Mouse (Mus musculus) liver, embryonic 16.5 days (tissue): ENCODE results near the gene Kat6b. TPM values are rescaled to one million over a fixed set of nuclear protein-coding genes. Genes with fewer than 3 reads are reported as not detected.
"Not testable (repeated sequence)": the region's sequence is repeated elsewhere in the genome, so short reads cannot be mapped to it uniquely, and the experiment has no call there.

Experiments
- ATAC-seq: fragments of 200-750 bp; cut with Nextera tagmentation; 2 replicates; pipeline ENCODE4 v1.8.0; 2017; ENCODE audit warnings: low read depth, mild to moderate bottlenecking, moderate number of reproducible peaks, moderate library complexity
- H3K27ac ChIP-seq: fragments of 300-500 bp; sonication (generic); 2 replicates; pipeline ENCODE4 v1.5.1; 2014; ENCODE audit warnings: mild to moderate bottlenecking, low read length
- H3K27me3 ChIP-seq: fragments of 300-500 bp; sonication (generic); 2 replicates; pipeline ENCODE4 v1.6.1; 2014; ENCODE audit warnings: low read depth, low read length, mixed read lengths; ENCODE audit not compliant: control insufficient read depth, insufficient read depth
- H3K36me3 ChIP-seq: fragments of 300-500 bp; sonication (generic); 2 replicates; pipeline ENCODE4 v1.6.1; 2014; ENCODE audit warnings: mild to moderate bottlenecking; ENCODE audit not compliant: control insufficient read depth, insufficient read depth
- H3K4me1 ChIP-seq: fragments of 300-500 bp; sonication (generic); 2 replicates; pipeline ENCODE4 v1.6.1; 2014; ENCODE audit warnings: low read depth, low read length, mixed read lengths; ENCODE audit not compliant: control insufficient read depth
- H3K4me2 ChIP-seq: fragments of 300-500 bp; sonication (generic); 2 replicates; pipeline ENCODE4 v1.6.1; 2014; ENCODE audit warnings: low read depth, low read length, mixed read lengths
- H3K4me3 ChIP-seq: fragments of 300-500 bp; sonication (generic); 2 replicates; pipeline ENCODE4 v1.5.1; 2014; ENCODE audit warnings: low read depth, mild to moderate bottlenecking, low read length
- H3K9ac ChIP-seq: fragments of 300-500 bp; sonication (generic); 2 replicates; pipeline ENCODE4 v1.6.1; 2014; ENCODE audit warnings: low read depth, low read length
- H3K9me3 ChIP-seq: fragments of 300-500 bp; sonication (generic); replicated peaks from 2 replicates; pipeline ENCODE4 v1.6.1; 2016; ENCODE audit warnings: low read length; ENCODE audit not compliant: control insufficient read depth
- WGBS: fragments of 180-500 bp; shearing (Covaris S2); extraction: QIAGEN DNeasy Blood & Tissue Kit; methylation state at CpG from one replicate; pipeline ENCODE4 v1.1.7; 2014; ENCODE audit not compliant: insufficient replicate concordance; 5-methylcytosine and 5-hydroxymethylcytosine counted together
- polyA plus RNA-seq: library from polyadenylated mRNA; unstranded; fragments of >200 nt; fragmentation: Nextera tagmentation; extraction: Ambion mirVana; gene quantifications from 2 replicates; pipeline ENCODE4 v1.2.1, GENCODE M21; 2015

Gene Kat6b
- polyA plus RNA-seq, 1 experiment from 2014 or later: 1.7 TPM

DNA sequence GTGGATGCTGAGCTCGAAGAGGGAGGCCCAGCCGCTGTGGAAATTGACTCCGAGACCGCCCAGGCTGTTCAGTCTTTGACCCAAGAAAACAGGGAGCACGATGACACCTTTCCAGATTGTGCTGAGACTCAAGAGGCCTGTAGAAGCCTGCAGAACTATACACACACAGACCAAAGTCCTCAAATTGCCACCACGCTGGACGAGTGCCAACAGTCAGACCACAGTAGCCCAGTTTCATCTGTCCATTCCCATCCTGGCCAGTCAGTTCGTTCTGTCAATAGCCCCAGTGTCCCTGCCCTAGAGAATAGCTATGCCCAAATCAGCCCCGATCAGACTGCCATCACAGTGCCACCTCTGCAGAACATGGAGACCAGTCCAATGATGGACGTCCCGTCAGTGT lies 188.0 kb downstream of the Kat6b start:
- ATAC-seq: 0 out of 2 replicates have a peak, but pooled peaks have one; percentile 32
- 77% methylated on average over 11 of the region's 11 CpGs for whole genome bisulfite sequencing
- H3K9me3 ChIP-seq: no peaks in the 10 kb centered on the region
- no peak overlapping the region for H3K27ac ChIP-seq
- H3K4me2 ChIP-seq: no peak overlapping the region
- H3K36me3 ChIP-seq: no peaks in the 10 kb centered on the region
- H3K27me3 ChIP-seq: no peaks in the 10 kb centered on the region
- peaks cover 2% of the 10 kb centered on the region; the same call in 1 of the 2 replicates for H3K4me1 ChIP-seq
- H3K9ac ChIP-seq: no peak overlapping the region
- no peak overlapping the region for H3K4me3 ChIP-seq

GRCm38 (mm10) chr14:21669633-21670421 lies 188.6 kb downstream of the Kat6b start:
- no peaks in the 10 kb centered on the region for H3K9me3 ChIP-seq
- H3K4me2 ChIP-seq: no peak overlapping the region
- no peaks in the 10 kb centered on the region for H3K27me3 ChIP-seq
- ATAC-seq: peak; percentile 67
- H3K36me3 ChIP-seq: no peaks in the 10 kb centered on the region
- no peak overlapping the region for H3K9ac ChIP-seq
- no peak overlapping the region for H3K27ac ChIP-seq
- H3K4me1 ChIP-seq: peaks cover 2% of the 10 kb centered on the region; the same call in 1 of the 2 replicates
- no peak overlapping the region for H3K4me3 ChIP-seq
- 72% methylated on average over 11 of the region's 11 CpGs for WGBS

DNA sequence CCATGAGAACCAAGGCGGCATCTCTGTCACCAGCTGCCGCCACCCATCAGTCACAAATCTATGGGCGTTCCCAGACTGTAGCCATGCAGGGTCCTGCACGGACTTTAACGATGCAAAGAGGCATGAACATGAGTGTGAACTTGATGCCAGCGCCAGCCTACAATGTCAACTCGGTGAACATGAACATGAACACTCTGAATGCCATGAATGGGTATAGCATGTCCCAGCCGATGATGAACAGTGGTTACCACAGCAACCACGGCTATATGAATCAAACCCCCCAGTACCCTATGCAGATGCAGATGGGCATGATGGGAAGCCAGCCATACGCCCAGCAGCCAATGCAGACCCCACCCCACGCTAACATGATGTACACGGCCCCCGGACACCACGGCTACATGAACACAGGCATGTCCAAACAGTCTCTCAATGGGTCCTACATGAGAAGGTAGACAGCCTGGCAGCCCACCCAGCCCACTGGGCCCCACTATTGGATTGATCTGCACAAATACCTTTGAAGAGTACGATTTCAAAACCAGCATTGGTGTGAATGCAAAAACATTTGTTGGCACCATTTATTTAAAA lies 189.3 kb downstream of the Kat6b start:
- H3K36me3 ChIP-seq, H3K27ac ChIP-seq, ATAC-seq, H3K4me3 ChIP-seq, H3K9ac ChIP-seq, H3K4me2 ChIP-seq, H3K4me1 ChIP-seq, H3K27me3 ChIP-seq, H3K9me3 ChIP-seq: not testable (repeated sequence)
- 80% methylated on average over 15 of the region's 15 CpGs for WGBS

DNA sequence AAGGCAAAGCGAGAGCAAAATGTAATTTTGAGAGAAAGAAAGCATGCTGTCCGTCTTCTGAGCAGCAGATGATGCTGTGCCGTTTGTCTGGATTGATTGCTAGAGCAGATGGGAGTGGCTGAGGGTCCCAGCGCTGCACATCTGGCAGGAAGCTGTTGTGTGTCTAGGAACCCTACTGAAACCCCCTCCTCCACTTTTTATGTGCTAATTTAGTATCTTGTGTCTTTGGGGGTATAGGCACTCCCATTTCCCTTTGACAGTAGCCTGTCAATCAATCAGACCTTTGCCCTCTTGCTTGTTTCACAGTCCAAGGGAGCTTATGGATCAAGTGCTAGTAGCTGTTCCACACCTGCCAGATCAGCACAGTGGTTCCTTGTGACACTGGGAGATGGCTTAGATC lies 191.9 kb downstream of the Kat6b start:
- H3K4me2 ChIP-seq: no peak overlapping the region
- no peaks in the 10 kb centered on the region for H3K27me3 ChIP-seq
- H3K9ac ChIP-seq: no peak overlapping the region
- WGBS: 65% methylated on average over 4 of the region's 4 CpGs
- H3K4me3 ChIP-seq: no peak overlapping the region
- no peak for ATAC-seq
- H3K9me3 ChIP-seq: no peaks in the 10 kb centered on the region
- H3K36me3 ChIP-seq: no peaks in the 10 kb centered on the region
- H3K4me1 ChIP-seq: peaks cover 2% of the 10 kb centered on the region; the same call in 1 of the 2 replicates
- H3K27ac ChIP-seq: no peak overlapping the region

GRCm38 (mm10) chr14:21674471-21674870 lies 193.2 kb downstream of the Kat6b start:
- peaks cover 2% of the 10 kb centered on the region; the same call in 1 of the 2 replicates for H3K4me1 ChIP-seq
- no peak for ATAC-seq
- 41% methylated on average over 5 of the region's 5 CpGs for WGBS

GRCm38 (mm10) chr14:21676223-21676622 lies 195.0 kb downstream of the Kat6b start:
- H3K27me3 ChIP-seq: no peaks in the 10 kb centered on the region
- H3K36me3 ChIP-seq: no peaks in the 10 kb centered on the region
- H3K4me2 ChIP-seq: no peak overlapping the region
- H3K4me3 ChIP-seq: no peak overlapping the region
- no peak overlapping the region for H3K9ac ChIP-seq
- WGBS: 68% methylated on average over 2 of the region's 2 CpGs
- ATAC-seq: no peak
- no peak overlapping the region for H3K27ac ChIP-seq
- H3K4me1 ChIP-seq: no peaks in the 10 kb centered on the region
- no peaks in the 10 kb centered on the region for H3K9me3 ChIP-seq

More at GRCm38 (mm10) chr14:21674471-21674870, 193.2 kb downstream of the Kat6b start:
- Histone ChIP-seq H3K9ac (no peak overlapping the region), H3K4me2 (no peak overlapping the region), H3K27ac (no peak overlapping the region), H3K36me3 (no peaks in the 10 kb centered on the region), H3K4me3 (no peak overlapping the region), H3K27me3 (no peaks in the 10 kb centered on the region), H3K9me3 (no peaks in the 10 kb centered on the region)

- Histone ChIP-seq H3K9ac (no peak overlapping the region), H3K4me1 (no peaks in the 10 kb centered on the region; the same call in 1 of the 2 replicates), H3K9me3 (no peaks in the 10 kb centered on the region), H3K36me3 (no peaks in the 10 kb centered on the region), H3K4me2 (no peak overlapping the region), H3K27me3 (no peaks in the 10 kb centered on the region), H3K4me3 (no peak overlapping the region), H3K27ac (no peak overlapping the region)
- WGBS: 23% methylated on average over 7 of the region's 7 CpGs
- no peak for ATAC-seq
Measured at GRCm38 (mm10) chr14:21678509-21679285, 197.5 kb downstream of the Kat6b start.

DNA sequence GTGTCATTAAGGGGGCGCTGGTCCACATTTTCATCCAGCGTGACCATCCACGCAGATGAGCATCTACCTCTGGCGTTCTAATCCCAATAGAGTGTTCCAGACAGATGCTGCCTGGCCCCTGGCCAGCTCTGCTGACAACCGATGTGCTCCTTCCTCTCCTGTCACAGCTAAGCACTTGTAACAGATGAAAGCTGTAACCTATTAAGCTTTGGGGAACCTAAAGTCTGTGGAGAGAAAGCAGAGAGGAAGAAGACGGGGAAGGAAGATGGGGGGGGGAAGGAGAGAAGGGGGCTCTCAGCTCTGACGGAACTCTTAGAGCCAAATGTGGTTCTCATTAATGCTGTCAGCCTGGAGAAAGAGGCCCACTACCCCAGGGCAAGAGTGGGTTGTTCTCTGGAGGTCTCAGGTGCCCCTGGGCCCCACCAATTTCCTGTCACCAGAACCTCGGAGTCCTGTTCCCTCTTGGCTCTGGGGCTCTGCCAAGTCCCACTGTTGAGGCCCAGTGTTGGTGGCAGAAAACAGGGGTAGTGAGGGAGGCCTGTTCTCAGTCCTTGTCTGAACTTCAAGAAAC lies 198.5 kb downstream of the Kat6b start:
- Histone ChIP-seq H3K9ac (no peak overlapping the region), H3K9me3 (no peaks in the 10 kb centered on the region), H3K4me2 (no peak overlapping the region), H3K4me3 (no peak overlapping the region), H3K27ac (no peak overlapping the region), H3K4me1 (no peaks in the 10 kb centered on the region; the same call in 1 of the 2 replicates), H3K27me3 (no peaks in the 10 kb centered on the region), H3K36me3 (no peaks in the 10 kb centered on the region)
- no peak for ATAC-seq
- 36% methylated on average over 8 of the region's 8 CpGs for WGBS
